Mouse (Mus musculus): Measurements from ENCODE around the gene Cntnap2. TPM values are rescaled to one million over a fixed set of nuclear protein-coding genes. Genes with fewer than 3 reads are reported as not detected.

Gene Cntnap2
- total RNA-seq, 2 experiments from 2014 or later = 121 to 130 TPM

DNA sequence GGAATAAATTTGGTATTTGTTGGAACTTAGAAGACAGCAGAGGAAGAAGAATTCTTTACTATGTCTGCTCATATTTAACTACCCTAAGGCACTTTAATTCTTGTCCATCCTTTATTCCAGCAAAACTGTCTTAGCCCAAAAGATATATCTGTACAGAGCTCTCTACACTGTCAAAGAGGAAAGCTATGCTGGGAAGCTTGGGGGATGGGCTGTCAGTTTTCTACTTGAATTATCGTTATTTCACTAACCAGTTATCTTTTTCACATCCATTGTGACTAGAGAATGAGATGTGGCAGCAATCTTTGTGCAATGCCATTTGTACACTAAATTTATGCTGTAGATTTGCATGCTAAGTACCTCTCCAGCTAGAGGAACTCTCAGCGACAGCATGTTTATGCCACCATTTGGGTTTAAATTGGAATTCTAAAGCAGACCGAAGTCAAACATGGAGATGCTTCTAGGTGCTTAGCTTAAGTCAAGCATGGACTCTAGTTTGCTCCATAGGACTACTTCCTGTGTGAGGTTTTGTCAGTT is 268.9 kb downstream of the Cntnap2 start:
- DNase-seq = no peak

DNA sequence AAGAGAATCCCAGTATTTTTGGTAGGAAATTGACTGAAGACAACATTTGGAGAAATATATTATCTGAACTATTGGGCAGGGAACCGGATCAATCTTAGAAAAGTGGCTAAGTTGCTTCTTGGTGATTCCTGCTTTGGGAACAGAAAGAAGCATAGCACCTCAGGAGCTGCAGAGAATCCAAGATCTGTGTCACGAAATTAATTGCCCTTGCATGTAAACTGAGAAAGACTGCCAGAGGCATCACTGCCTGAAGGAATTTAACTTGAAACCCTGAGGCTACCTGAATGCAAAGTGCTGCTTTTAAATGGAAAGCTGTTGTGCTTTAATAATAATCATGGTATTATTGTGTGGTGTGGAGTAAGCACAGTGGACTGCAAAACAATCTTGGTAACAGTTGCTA is 286.2 kb downstream of the Cntnap2 start:
- DNase-seq = no peak

DNA sequence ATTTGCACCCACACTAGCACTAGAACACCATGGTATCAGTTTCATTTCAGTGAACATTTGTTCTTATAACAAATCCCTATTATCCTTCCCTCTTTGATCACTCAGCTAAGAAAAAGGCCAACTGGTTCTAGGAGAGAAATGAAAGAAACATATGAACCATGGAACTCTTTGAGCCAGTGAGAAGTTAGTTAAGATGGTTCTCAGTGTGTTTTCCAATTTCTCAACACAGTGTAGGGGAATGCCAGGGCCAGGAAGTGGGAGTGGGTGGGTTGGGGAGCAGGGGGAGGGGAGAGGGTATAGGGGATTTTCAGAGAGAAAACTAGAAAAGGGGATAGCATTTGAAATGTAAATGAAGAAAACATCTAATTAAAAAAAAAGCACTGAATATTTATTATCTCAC is 286.8 kb downstream of the Cntnap2 start:
- no peak for DNase-seq

DNA sequence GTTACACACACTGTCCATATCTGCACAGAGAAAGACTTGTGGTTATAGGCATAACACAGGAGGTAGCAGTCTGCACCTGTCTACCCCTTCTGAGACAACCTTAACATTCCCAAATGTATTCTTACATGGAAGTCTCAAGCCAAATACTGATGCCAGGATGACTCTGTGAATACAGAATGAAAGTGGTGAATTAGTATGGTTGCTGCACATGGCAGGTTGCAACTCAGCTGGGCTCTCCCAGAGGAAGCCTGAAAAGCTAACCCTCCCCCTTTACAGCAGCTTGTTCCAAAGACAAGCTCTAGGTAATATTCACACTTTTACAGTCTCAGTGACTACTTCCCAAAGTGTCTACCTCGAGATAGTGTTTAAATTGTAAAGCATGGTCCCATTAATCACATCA is 307.3 kb downstream of the Cntnap2 start:
- no peak for DNase-seq

DNA sequence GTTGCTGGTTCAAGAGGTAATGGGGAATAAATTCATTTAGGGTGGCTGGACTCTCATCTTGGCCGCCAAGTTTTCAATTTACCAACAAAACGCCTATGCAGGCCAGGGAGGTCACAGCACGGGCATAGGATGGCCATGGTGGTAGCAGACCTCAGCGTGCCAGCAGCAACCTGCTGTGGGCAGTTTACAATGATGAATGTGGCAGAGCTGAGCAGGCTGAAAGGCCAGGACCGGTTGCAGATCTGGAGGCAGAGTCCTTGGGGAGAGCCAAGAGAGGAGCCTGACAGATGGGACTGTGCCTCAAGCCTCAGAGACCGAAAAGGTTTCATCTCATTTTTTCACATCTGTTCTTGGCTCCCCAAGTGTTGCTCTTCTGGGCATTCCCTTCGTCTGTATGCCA is 322.0 kb downstream of the Cntnap2 start:
- no peak for DNase-seq

DNA sequence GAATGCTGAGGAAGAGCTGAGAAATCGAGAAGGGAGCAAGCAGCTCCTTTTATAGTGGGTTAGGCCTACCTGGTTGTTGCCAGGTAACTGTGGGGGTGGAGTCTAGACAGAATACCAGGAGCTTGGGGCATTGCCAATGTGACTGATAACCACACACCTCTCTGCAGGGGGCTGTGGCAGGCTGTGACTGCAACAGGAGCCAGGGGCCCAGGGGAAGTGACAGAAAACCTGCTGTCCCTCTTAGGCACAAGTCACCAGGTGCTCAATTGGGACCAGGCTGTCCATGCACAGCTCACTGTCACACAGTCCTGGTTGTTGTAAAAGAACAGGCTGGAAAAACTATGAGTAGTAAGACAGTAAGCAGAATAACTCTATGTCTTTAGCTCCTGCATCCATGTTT is 329.9 kb downstream of the Cntnap2 start:
- no peak for DNase-seq

DNA sequence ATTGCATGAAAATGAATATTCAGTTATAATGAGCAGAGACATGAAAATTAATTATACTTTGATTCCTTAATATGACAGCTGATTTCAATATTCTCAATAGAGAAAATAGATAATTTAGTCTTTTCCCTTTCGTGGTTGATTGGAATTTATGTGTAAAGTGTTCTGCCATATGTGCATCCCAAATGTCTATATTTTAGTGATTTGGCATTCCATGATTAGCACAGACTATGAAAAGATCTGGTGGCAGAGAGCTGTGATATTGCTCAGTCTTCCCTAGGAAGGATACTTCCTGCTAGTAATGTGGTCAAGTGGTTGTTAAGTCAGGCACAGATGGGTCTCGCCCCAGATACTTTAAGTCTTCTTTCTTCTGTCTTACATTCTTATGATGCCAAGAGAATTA is 354.5 kb downstream of the Cntnap2 start:
- no peak for DNase-seq

DNA sequence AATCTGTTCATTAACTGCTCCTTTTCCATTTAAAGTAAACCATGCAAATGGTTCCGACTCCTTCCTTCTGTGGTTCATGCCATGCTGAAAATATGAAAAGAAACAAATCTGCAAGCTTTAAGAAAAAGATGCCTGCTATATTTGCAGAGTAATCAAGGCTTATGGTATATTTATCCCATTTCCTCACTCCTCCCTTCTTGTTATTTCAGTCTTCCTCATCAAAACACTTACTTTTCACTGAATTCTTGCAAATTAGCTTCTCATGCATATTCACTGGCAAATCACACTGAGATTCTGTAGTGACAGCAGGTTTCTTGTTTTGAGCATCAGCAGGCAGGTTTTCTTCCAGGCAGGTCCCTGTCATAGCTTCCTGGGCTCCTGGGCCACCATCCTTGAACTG is 396.3 kb downstream of the Cntnap2 start:
- no peak for DNase-seq

DNA sequence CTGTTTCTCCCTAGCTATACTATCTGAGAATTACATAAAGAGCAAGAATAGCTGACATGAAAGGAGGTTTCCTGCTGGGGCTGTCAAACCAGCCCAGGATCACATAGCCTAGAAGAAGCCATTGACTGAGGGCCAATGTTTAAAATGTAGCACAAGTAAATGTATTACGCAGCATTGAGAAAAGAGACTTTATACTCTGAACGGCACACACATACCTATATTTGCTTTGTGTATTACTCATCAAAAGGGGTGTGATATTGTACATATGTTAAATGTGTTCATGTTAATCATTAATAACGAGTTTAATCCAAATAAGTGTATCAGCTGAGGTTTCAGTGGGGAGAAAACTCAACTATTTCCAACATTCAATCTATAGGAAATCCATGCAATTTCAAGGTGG is 459.1 kb downstream of the Cntnap2 start:
- no peak for DNase-seq

DNA sequence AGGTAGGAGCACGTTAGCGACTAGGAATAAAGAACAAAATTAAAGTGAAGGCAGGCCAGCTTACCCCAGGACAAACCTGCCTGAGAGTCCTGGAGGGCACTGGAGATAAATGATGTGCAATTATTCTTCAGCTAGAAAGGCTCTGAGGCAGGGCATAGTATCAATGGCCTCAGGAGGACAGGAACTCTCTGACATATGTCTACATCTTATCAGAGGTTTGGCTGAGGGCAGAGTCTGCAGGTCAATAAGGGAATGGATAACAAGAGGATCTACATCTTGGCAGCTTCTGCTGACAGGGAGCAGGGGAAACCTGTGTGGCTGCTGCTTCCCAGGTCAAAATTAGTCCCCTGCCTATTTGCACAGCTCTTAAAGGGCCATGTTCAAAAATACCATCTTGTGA is 477.8 kb downstream of the Cntnap2 start:
- no peak for DNase-seq

DNA sequence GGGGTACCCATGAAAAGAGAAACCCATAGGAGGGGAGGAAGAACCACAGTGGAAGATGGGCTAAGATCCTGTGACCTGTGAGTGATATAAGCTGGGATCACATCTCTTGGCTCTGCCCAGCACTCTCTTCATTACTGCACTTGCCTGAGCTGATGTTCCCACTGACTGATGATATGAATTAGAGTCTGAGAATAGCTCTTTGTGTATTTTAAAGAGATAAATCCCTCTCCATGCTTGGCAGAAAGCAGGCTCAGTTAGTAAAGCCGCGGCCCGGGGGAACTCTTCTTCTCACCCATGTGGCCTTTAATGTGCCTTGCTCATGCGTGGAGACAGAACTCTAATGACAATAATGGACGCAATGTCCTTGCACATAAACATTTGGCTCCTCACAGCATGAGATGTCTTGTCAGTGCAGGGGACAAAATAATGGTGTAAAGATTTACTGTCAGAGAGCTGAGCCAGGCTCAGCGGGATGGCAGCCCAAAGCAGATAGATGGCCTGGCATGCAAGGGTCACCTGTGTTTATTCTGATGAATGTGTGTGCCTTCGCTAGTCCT is 485.2 kb downstream of the Cntnap2 start:
- no peak for DNase-seq

DNA sequence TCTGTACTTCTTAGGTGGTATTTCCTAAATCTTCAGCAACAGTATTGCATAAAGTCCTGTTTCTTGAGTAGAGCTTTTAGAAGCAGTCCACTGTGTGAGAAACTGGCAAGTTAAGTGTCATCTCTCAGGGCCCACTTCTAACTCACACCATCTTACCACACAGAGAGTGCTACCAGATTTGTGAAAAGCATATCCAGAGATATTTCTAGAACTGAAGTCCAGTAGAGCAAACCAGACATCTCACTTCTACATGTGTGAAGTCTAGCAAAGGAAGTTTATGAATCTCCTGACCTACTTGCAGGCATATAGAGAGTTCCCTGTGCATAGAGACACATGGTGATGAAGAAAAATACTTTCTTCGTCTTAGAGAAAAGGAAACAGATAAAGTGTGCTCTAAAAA is 500.6 kb downstream of the Cntnap2 start:
- no peak for DNase-seq

DNA sequence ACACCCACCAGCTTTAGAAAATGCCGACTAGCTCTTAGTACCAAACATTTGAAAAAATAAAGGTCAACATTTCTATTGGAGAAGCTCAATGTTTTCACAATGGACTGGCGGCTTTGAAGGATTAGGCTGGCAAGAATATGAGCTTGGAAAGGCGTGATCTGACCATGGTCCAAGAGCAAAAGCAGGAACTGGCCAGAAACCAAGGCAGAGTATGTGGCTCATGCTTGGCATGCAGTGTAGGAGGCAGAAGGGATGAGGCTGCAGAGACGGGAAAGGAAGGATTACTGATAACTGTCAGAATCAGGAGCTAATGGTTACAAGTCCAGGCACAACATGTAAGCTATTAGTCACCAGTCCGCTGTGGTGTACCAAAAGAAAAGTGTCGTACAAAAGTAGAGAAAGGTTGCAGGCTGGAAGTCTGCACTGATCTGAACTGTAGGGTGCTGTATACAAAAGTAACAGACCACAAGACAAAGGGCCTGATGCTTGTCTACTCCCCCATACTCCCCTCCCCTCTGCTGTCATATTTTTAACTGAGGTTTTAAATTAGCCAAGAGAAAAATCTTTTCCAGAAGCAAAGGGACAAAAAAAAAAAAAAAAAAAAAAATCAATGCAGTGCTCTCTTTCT is 525.4 kb downstream of the Cntnap2 start:
- DNase-seq = peak; percentile 7 to 22

DNA sequence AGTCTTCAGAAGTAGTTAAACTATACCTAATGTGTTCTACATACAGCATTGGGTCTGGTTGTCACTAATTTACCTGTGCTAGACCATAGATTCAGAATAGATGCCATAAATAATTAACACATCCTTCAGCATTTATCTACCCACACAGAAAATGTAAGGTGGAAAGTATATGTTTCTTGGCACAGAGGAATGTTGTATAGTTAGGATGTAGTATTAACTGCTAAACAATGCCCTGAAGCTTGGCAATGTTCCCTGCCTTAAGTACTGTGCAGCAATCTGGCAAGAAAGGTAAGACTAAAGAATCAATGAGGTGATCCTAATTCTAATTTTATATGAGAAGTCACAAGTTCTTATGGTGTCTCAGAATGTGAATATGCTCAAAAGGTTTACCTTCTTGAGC is 529.9 kb downstream of the Cntnap2 start:
- no peak for DNase-seq

DNA sequence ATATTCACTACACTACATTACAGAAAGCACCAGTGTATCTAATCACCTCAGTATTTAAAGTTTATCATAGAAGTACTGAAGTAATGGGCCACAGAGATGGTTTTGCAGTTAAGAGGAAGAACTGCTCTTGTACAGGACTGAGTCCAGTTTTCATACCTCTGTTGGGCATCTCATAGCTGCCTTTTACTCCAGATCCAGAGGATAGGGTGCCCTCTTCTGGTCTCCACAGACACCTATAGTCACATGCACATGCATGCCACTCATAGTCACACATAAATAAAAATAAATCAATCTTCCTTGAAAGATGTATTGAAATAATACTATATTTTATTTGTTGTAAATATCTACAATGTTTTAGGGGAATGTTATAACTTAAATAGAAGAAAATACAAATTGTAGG is 587.9 kb downstream of the Cntnap2 start:
- DNase-seq = no peak

DNA sequence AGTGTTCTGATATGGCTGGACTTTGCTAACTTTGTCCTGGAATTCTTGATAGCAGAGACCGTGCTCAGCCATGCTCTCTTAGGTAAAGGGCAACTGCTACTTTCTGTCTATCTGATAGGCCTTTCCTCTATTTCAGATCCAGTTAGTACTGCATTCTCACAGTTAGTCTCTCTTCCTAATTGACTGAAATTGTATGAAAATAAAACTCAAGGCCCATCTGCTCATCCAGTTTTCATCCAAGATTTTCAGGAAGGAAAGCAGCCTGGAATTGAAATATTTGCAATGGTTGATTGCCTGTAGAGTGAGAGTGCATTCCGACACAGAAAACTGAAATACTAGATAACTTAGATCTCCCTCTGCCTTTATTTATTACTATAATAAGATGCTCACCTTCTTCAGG is 589.3 kb downstream of the Cntnap2 start:
- no peak for DNase-seq

DNA sequence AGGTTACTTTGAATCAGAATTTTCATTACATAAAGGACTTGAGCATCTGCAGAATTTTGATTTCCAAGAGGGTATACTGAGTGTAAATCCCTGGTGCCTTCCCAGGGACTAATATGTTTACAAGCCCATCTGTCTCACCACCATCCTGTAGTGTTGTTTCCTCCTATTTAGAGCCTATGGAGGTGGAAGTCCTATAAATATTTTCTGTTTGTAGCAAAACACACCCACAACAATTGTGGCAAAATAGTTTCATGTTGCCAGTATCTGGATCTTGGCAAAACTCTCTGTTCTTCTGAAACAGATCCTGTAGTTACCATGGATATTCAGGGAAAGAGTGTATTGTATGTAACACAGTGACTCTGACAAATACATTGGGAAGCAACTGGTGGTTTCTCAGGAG is 641.1 kb downstream of the Cntnap2 start:
- peak in 1 of 2 experiments; percentile 3 for DNase-seq

DNA sequence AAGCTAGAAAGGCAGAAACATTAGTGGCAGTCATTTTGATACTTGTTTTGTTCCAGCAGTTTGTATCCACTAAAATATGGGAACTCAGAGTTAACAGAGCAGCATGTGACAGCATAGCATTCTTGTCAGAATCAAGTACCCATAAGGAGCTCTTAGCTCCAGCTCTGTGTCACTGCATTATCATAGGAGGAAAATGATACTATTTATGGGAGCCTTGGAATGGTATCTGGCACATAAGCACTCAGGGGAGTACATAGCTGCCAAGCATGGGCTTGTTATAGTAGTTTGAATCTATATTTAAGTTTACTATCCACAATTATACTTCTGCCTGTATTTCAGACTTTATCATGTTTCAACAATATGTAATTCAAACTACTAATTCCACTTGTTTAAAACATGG is 732.5 kb downstream of the Cntnap2 start:
- DNase-seq = no peak

DNA sequence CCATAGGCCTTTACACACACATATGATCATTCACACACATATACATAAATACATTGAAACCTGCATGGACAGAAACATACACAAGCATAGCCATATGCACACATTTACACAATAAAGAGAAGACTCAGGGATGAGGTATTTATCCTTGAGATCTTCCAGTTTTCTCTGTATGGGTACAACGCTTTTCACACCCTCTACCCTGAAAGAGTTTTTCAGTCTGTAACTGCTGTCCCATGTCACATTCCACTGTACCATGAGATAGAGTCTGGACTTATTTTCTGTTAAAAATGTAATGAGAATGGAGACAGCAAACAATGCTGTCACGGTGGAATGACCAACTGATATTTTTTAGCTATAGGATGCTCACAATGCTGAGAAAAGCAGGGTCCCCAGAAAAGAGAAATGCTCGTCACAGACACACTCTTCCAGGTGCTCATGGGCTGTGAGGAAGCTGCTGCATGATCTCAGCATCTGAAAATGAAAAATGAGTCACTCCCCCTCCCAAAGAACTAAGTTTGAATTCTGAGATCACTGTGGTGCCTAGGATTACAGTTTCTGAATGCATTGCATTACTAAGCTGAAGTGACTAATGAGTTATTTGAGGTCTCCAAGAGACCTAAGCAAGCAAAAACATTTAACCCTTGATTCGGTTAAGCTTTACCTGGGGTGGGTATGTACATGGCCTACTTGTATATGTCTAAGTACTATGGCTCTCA is 782.6 kb downstream of the Cntnap2 start:
- DNase-seq = no peak

DNA sequence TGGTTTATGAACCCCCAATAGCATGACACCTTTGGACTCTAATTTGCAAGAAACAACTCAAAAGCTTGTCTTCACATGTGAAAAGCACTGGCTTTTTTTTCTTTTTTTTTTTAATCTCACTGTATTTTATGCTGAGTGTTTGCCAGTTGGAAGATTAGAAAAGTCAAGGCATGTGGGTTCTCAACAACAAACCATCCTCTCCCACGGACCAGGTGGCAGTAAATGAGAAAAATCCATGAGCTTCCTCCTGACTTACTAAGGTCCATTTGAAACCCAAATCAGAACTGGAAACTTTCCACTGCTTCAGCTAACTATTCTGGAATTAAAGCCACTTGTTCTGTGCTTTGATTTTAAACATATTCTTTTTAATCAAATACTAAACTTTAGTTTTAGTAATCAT is 784.6 kb downstream of the Cntnap2 start:
- DNase-seq = no peak

DNA sequence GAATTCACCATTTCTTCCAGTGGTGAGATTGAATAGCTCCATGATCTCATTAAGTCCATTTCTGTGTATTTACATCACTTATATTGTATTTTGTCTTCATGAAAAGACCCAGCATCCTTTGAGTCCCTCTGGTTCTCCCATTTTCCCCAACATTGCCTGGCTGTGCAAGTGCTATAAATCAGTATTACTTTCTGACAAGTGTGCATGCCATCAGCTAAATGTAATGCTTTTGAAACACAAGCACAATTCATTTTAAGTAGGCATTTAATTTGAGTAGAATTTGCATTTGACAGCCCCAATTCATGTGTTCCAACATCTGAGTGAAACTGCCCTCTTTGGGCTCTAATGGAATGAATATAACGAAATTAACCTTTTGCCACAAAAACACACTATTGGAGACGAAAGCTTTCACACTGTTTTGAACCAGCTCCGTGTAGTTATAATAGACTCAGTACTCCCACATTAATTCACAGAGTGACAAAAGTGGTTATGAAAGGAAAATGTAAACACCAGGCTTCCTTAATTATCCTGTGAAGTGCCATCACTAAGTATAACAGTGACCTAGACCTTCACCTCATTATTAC is 812.3 kb downstream of the Cntnap2 start:
- DNase-seq = no peak

DNA sequence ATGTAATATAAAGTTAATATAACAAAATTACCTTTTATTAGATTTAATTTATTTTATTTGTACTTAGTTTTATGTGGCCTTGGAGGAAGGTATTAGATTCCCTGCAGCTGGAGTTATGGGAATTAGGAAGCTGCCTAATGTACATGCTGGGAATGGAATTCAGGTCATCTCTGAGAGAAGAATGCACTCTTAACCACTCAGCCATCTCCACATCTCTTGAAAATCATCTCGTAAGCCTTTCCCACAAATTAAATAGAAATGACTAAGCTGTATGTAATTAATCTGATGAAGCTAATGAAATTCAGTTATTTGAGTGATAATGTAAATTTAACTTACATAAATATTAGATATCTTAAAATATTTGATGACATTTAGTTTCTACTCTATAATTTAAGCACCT is 826.3 kb downstream of the Cntnap2 start:
- DNase-seq = no peak

DNA sequence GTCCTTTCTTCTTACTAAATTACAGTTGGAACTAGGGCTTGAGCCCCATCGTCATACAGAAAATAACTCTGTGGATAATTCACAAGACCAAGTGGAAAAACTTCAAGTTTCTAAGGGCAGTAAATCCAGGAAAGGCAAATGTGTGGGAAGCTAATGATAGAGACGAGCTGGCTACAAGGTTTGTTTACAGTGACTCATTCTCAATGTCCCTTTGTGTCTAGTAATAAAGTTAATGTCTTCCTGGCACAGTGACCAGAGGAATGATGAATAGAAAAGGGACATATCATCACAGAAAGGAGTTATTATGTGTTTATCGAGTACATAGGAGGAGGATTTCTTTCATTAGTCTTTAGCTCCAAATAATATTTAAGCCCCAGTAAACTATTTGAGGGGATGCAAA is 828.7 kb downstream of the Cntnap2 start:
- no peak for DNase-seq

DNA sequence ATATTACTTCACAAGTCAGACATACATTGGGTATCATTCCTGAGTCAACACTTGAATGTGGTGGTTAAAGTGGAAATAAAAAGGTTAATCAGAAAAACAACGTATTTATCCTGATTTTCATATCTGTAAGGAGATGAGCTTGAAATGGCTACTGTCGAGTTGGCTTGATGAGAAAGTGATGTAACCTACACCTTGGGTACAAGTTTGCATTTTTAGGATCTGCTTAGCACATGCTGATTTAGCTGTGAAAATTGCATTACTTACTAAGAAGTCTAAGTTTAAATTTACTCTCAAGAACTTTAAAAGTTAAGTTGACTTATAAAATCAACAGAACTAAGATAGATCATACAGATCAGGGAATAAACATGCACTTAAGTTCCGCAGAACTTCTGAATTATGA is 879.1 kb downstream of the Cntnap2 start:
- DNase-seq = no peak

Data from layer of hippocampus, postnatal 36 days (tissue).